Comparison of ENCODE assay signal across 8 mouse cellular contexts in the genomic region with DNA sequence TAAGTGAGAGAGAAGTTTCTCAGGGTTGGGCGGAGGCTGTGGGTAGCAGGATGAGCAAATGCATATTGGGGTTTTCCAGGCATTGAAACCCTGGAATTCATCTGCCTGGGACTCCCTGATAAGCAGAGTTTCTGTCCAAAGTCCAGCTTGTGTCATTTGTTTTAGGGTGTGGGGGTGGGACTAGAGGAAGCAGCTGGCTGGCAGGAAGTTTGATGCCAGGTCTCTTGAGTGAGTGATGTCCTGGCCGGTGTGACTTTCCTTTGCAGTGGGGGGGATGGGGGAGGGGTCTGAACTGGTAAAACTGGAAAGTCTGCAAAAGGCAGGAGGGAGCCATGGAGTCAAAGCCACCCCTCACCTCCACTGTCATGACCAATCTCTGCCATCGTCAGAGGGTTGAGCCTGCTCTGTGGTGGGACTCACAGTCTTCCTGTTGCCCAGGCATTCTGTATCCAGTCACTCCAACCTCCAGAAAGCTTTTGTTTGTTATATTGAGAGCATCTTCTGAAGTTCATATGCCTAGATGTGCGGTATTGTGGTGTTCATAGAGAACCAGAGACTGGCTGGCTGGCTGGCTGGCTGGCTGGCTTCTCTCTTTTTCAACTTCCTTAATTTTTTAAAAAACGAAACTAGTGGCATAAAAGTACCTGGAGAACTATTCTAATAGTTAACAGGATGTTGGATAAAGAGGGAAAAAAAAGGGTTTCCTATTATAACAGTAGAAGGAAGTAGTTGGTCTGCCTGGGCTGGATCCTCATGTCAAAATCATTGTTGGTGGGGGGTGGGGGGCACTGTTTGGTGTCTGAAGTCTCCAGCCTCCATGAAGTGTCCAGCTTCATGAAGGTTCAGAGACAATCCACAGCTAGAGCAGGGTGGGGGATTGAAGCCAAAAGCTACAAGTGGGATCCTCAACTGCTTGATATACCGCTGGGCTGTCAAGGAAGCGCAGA. TPM values are rescaled to one million over a fixed set of nuclear protein-coding genes. Genes with fewer than 3 reads are reported as not detected.
DNase-seq lines count a peak whose midpoint lies in the region; ATAC-seq and TF ChIP-seq lines count a peak whose summit lies in the region.

No protein-coding gene starts in this region.

- intact Hi-C loops in left cerebral cortex, postnatal 36 days (cut with DNase I) = no loop called here

- no peak overlapping the region for H3K4me2 ChIP-seq in hindbrain, embryonic 15.5 days
- no peak overlapping the region for H3K4me2 ChIP-seq in hindbrain, embryonic 16.5 days (ENCODE audit: low read length)
- H3K4me2 ChIP-seq in embryonic facial prominence, embryonic 14.5 days (ENCODE audit: low read depth, low read length) = peak overlapping the region; percentile 35
- peak overlapping the region; percentile 25; the same call in 1 of the 2 replicates for H3K4me2 ChIP-seq in limb, embryonic 14.5 days (replicated peaks; ENCODE audit: low read depth, low read length, severe bottlenecking)

- H3K4me1 ChIP-seq in hindbrain, embryonic 15.5 days (replicated peaks) = peaks cover 14% of the 10 kb centered on the region
- H3K4me1 ChIP-seq in hindbrain, embryonic 16.5 days (ENCODE audit: control insufficient read depth, insufficient read depth, low read depth, low read length) = peaks cover 7% of the 10 kb centered on the region; the same call in 1 of the 2 replicates
- peaks cover 15% of the 10 kb centered on the region; the same call in 1 of the 2 replicates for H3K4me1 ChIP-seq in embryonic facial prominence, embryonic 14.5 days (ENCODE audit: control insufficient read depth, insufficient read depth, low read length)
- H3K4me1 ChIP-seq in limb, embryonic 14.5 days (ENCODE audit: control insufficient read depth, insufficient read depth, low read length) = peaks cover 10% of the 10 kb centered on the region; the same call in 1 of the 2 replicates
- peaks cover 9% of the 10 kb centered on the region for H3K4me1 ChIP-seq in olfactory bulb, adult 2 months (ENCODE audit: control insufficient read depth, insufficient read depth, low read length)

- H3K27me3 ChIP-seq in hindbrain, embryonic 15.5 days = peaks cover 26% of the 10 kb centered on the region
- peaks cover 16% of the 10 kb centered on the region for H3K27me3 ChIP-seq in hindbrain, embryonic 16.5 days (replicated peaks; ENCODE audit: control insufficient read depth, insufficient read depth, low read length)
- peaks cover 28% of the 10 kb centered on the region for H3K27me3 ChIP-seq in embryonic facial prominence, embryonic 14.5 days (replicated peaks; ENCODE audit: control insufficient read depth, insufficient read depth, low read length)
- H3K27me3 ChIP-seq in limb, embryonic 14.5 days (ENCODE audit: control insufficient read depth, insufficient read depth, low read length) = peaks cover 15% of the 10 kb centered on the region; the same call in 1 of the 2 replicates

- no peak for TF ChIP-seq CTCF in olfactory bulb, adult 2 months (IDR thresholded peaks at IDR 0.05; ENCODE audit: insufficient read depth, low read depth, low read length)

- TF ChIP-seq POLR2A in limb, embryonic 14.5 days (IDR thresholded peaks at IDR 0.05; ENCODE audit: borderline replicate concordance, extremely low read depth, insufficient read depth, insufficient read length) = no peak
- no peak for TF ChIP-seq POLR2A in olfactory bulb, adult 2 months (IDR thresholded peaks at IDR 0.05; ENCODE audit: insufficient read depth, low read depth, low read length)

- no peak overlapping the region for H3K4me3 ChIP-seq in hindbrain, embryonic 15.5 days
- no peak overlapping the region for H3K4me3 ChIP-seq in hindbrain, embryonic 16.5 days (ENCODE audit: low read length)
- no peak overlapping the region for H3K4me3 ChIP-seq in embryonic facial prominence, embryonic 14.5 days (ENCODE audit: low read depth, low read length)
- no peak overlapping the region for H3K4me3 ChIP-seq in limb, embryonic 14.5 days (replicated peaks; ENCODE audit: low read length)
- no peak overlapping the region for H3K4me3 ChIP-seq in olfactory bulb, adult 2 months (ENCODE audit: insufficient read depth, low read depth, low read length)

- no peak overlapping the region for H3K9ac ChIP-seq in hindbrain, embryonic 15.5 days
- H3K9ac ChIP-seq in hindbrain, embryonic 16.5 days (ENCODE audit: low read depth, low read length) = no peak overlapping the region
- no peak overlapping the region for H3K9ac ChIP-seq in embryonic facial prominence, embryonic 14.5 days (ENCODE audit: low read depth, low read length)
- H3K9ac ChIP-seq in limb, embryonic 14.5 days (ENCODE audit: low read depth, low read length, severe bottlenecking) = no peak overlapping the region

- no peaks in the 10 kb centered on the region for H3K9me3 ChIP-seq in hindbrain, embryonic 15.5 days
- H3K9me3 ChIP-seq in hindbrain, embryonic 16.5 days (ENCODE audit: control insufficient read depth, low read length) = peaks cover 3% of the 10 kb centered on the region
- 0 out of 2 replicates have a peak, but pooled peaks cover 6% of the 10 kb centered on the region for H3K9me3 ChIP-seq in embryonic facial prominence, embryonic 14.5 days (ENCODE audit: control insufficient read depth, low read length)
- H3K9me3 ChIP-seq in limb, embryonic 14.5 days (ENCODE audit: control insufficient read depth, low read length) = peaks cover 10% of the 10 kb centered on the region; the same call in 1 of the 2 replicates

- peak; percentile 38 for DNase-seq in embryonic facial prominence, embryonic 14.5 days (ENCODE audit: low spot score)
- no peak for DNase-seq in limb, embryonic 14.5 days (ENCODE audit: low spot score)
- no peak for DNase-seq in retina, postnatal 1 day
- no peak for DNase-seq in left cerebral cortex, postnatal 36 days (ENCODE audit: low spot score in 2 of 2)
- no peak for DNase-seq in spleen, adult 12 weeks (ENCODE audit: low spot score)

- WGBS in hindbrain, embryonic 15.5 days = 61% methylated on average over 7 of the region's 7 CpGs
- WGBS in hindbrain, embryonic 16.5 days = 68% methylated on average over 7 of the region's 7 CpGs
- WGBS in embryonic facial prominence, embryonic 14.5 days = 54% methylated on average over 7 of the region's 7 CpGs
- 51% methylated on average over 7 of the region's 7 CpGs for WGBS in limb, embryonic 14.5 days
- WGBS in olfactory bulb, adult 2 months = 69% methylated on average over 7 of the region's 7 CpGs

- no peak for ATAC-seq in hindbrain, embryonic 15.5 days (ENCODE audit: low FRiP score, low read depth)
- ATAC-seq in hindbrain, embryonic 16.5 days = no peak
- no peak for ATAC-seq in embryonic facial prominence, embryonic 14.5 days (ENCODE audit: low read depth)
- no peak for ATAC-seq in limb, embryonic 14.5 days (ENCODE audit: low FRiP score, low read depth)

- no peaks in the 10 kb centered on the region for H3K36me3 ChIP-seq in hindbrain, embryonic 15.5 days
- H3K36me3 ChIP-seq in hindbrain, embryonic 16.5 days (ENCODE audit: control insufficient read depth, insufficient read depth, low read length) = no peaks in the 10 kb centered on the region
- no peaks in the 10 kb centered on the region for H3K36me3 ChIP-seq in embryonic facial prominence, embryonic 14.5 days (ENCODE audit: control insufficient read depth, insufficient read depth, low read length)
- H3K36me3 ChIP-seq in limb, embryonic 14.5 days (ENCODE audit: control insufficient read depth, insufficient read depth, low read length) = no peaks in the 10 kb centered on the region

- 0 out of 2 replicates have a peak overlapping the region, but pooled peaks have one; percentile 18 for H3K27ac ChIP-seq in hindbrain, embryonic 15.5 days (replicated peaks)
- no peak overlapping the region for H3K27ac ChIP-seq in hindbrain, embryonic 16.5 days (ENCODE audit: low read depth, low read length)
- H3K27ac ChIP-seq in embryonic facial prominence, embryonic 14.5 days (replicated peaks; ENCODE audit: low read depth, low read length) = peak overlapping the region; percentile 63
- no peak overlapping the region for H3K27ac ChIP-seq in limb, embryonic 14.5 days (replicated peaks; ENCODE audit: low read depth, low read length)
- 0 out of 2 replicates have a peak overlapping the region, but pooled peaks have one; percentile 13 for H3K27ac ChIP-seq in olfactory bulb, adult 2 months (ENCODE audit: insufficient read depth, low read depth, low read length)

RNA-seq across cellular contexts. Expression of gene F11r, which starts 4.4 kb away (rescaled TPM):
- polyA plus RNA-seq in hindbrain, embryonic 15.5 days (2015; fragmentation: Nextera tagmentation; extraction: Ambion mirVana) = 14.1 and 14.2 TPM in 2 replicates
- polyA plus RNA-seq in hindbrain, embryonic 16.5 days (2015; fragmentation: Nextera tagmentation; extraction: Ambion mirVana) = 14.1 and 15.6 TPM in 2 replicates
- polyA plus RNA-seq in embryonic facial prominence, embryonic 14.5 days (2014; fragmentation: Nextera tagmentation; extraction: Ambion mirVana) = 27.0 and 29.5 TPM in 2 replicates
- 19.2 and 20.9 TPM in 2 replicates for polyA plus RNA-seq in limb, embryonic 14.5 days (2012; rRNA removed)
- polyA plus RNA-seq in limb, embryonic 14.5 days (2014; fragmentation: Nextera tagmentation; extraction: Ambion mirVana) = 35.4 and 37.6 TPM in 2 replicates
- polyA plus RNA-seq in olfactory bulb, adult 2 months (2012; ENCODE audit: insufficient read depth, insufficient read length, low replicate concordance, missing spikeins) = not detected in 2 replicates
- 1 to 10 TPM; 4.9 to 5.3 TPM for total RNA-seq in left cerebral cortex, postnatal 36 days (2021)

RNA-seq across cellular contexts. Expression of gene Tstd1, which starts 23.1 kb away (rescaled TPM):
- 5.4 and 6.6 TPM in 2 replicates for polyA plus RNA-seq in hindbrain, embryonic 15.5 days (2015; fragmentation: Nextera tagmentation; extraction: Ambion mirVana)
- polyA plus RNA-seq in hindbrain, embryonic 16.5 days (2015; fragmentation: Nextera tagmentation; extraction: Ambion mirVana) = 6.3 and 7.0 TPM in 2 replicates
- 2.0 and 3.6 TPM in 2 replicates for polyA plus RNA-seq in embryonic facial prominence, embryonic 14.5 days (2014; fragmentation: Nextera tagmentation; extraction: Ambion mirVana)
- 3.9 and 4.7 TPM in 2 replicates for polyA plus RNA-seq in limb, embryonic 14.5 days (2012; rRNA removed)
- polyA plus RNA-seq in limb, embryonic 14.5 days (2014; fragmentation: Nextera tagmentation; extraction: Ambion mirVana) = 2.8 and 3.4 TPM in 2 replicates
- not detected in 2 replicates for polyA plus RNA-seq in olfactory bulb, adult 2 months (2012; ENCODE audit: insufficient read depth, insufficient read length, low replicate concordance, missing spikeins)
- total RNA-seq in left cerebral cortex, postnatal 36 days (2021) = 1 to 10 TPM; 1.1 to 1.9 TPM

RNA-seq across cellular contexts. Expression of gene Usf1, which starts 30.6 kb away (rescaled TPM):
- polyA plus RNA-seq in hindbrain, embryonic 15.5 days (2015; fragmentation: Nextera tagmentation; extraction: Ambion mirVana) = 168 and 172 TPM in 2 replicates
- 150 and 170 TPM in 2 replicates for polyA plus RNA-seq in hindbrain, embryonic 16.5 days (2015; fragmentation: Nextera tagmentation; extraction: Ambion mirVana)
- polyA plus RNA-seq in embryonic facial prominence, embryonic 14.5 days (2014; fragmentation: Nextera tagmentation; extraction: Ambion mirVana) = 68.9 and 84.9 TPM in 2 replicates
- polyA plus RNA-seq in limb, embryonic 14.5 days (2012; rRNA removed) = 97.0 and 128 TPM in 2 replicates
- 86.2 and 89.9 TPM in 2 replicates for polyA plus RNA-seq in limb, embryonic 14.5 days (2014; fragmentation: Nextera tagmentation; extraction: Ambion mirVana)
- polyA plus RNA-seq in olfactory bulb, adult 2 months (2012; ENCODE audit: insufficient read depth, insufficient read length, low replicate concordance, missing spikeins) = not detected in 2 replicates
- total RNA-seq in left cerebral cortex, postnatal 36 days (2021) = 100 to 1,000 TPM; 107 to 113 TPM

RNA-seq across cellular contexts. Expression of gene Arhgap30, which starts 53.0 kb away (rescaled TPM):
- 0.60 and 0.87 TPM in 2 replicates for polyA plus RNA-seq in hindbrain, embryonic 15.5 days (2015; fragmentation: Nextera tagmentation; extraction: Ambion mirVana)
- 0.73 and 0.79 TPM in 2 replicates for polyA plus RNA-seq in hindbrain, embryonic 16.5 days (2015; fragmentation: Nextera tagmentation; extraction: Ambion mirVana)
- polyA plus RNA-seq in embryonic facial prominence, embryonic 14.5 days (2014; fragmentation: Nextera tagmentation; extraction: Ambion mirVana) = 1.9 and 2.0 TPM in 2 replicates
- polyA plus RNA-seq in limb, embryonic 14.5 days (2012; rRNA removed) = 2.0 and 2.5 TPM in 2 replicates
- polyA plus RNA-seq in limb, embryonic 14.5 days (2014; fragmentation: Nextera tagmentation; extraction: Ambion mirVana) = 1.6 and 2.5 TPM in 2 replicates
- 90.1 and 98.6 TPM in 2 replicates for polyA plus RNA-seq in olfactory bulb, adult 2 months (2012; ENCODE audit: insufficient read depth, insufficient read length, low replicate concordance, missing spikeins)
- total RNA-seq in left cerebral cortex, postnatal 36 days (2021) = 1 to 10 TPM; 1.7 to 1.8 TPM

Comparison
In these comparisons a context has a peak if more than half of its experiments do, and no peak if none do; other contexts are left out.
1. H3K27ac ChIP-seq: peak in hindbrain, embryonic 15.5 days (single experiment), embryonic facial prominence, embryonic 14.5 days (single experiment) and olfactory bulb, adult 2 months (single experiment); none in hindbrain, embryonic 16.5 days (single experiment) and limb, embryonic 14.5 days (single experiment).
2. H3K4me2 ChIP-seq: peak in embryonic facial prominence, embryonic 14.5 days (single experiment) and limb, embryonic 14.5 days (single experiment); none in hindbrain, embryonic 15.5 days (single experiment) and hindbrain, embryonic 16.5 days (single experiment).
3. RNA of gene F11r, which starts 4.4 kb away (polyA plus RNA-seq): 19.2 to 37.6 TPM in limb, embryonic 14.5 days, 27.0 to 29.5 TPM in embryonic facial prominence, embryonic 14.5 days, 14.1 to 14.2 TPM in hindbrain, embryonic 15.5 days and 14.1 to 15.6 TPM in hindbrain, embryonic 16.5 days; not detected in olfactory bulb, adult 2 months; every median in the first group is over 10 times any median in the second.
4. RNA of gene Usf1, which starts 30.6 kb away (polyA plus RNA-seq): 168 to 172 TPM in hindbrain, embryonic 15.5 days, 150 to 170 TPM in hindbrain, embryonic 16.5 days, 86.2 to 128 TPM in limb, embryonic 14.5 days and 68.9 to 84.9 TPM in embryonic facial prominence, embryonic 14.5 days; not detected in olfactory bulb, adult 2 months; every median in the first group is over 10 times any median in the second.